Mouse (Mus musculus) left cerebral cortex, postnatal 10 days (tissue): ENCODE results near the gene Gm10320. TPM values are rescaled to one million over a fixed set of nuclear protein-coding genes. Genes with fewer than 3 reads are reported as not detected.
A peak's percentile ranks its signal among the peaks of the same experiment; 100 is the strongest.

Experiments used
- DNase-seq, 2 experiments: peaks; one replicate each; pipeline ENCODE4 v3.0.0; 2021 to 2022; ENCODE audit warnings: low spot score in 2 of 2, mixed read lengths in 1 of 2; ENCODE audit errors: extremely low spot score in 1 of 2
- intact Hi-C: fragments of 180-260 bp; cut with DNase I; formaldehyde crosslinking; loops from one replicate; pipeline ENCODE4 v1.15.1; 2025
- total RNA-seq, 2 experiments: library from RNA; stranded (reverse); gene quantifications; 2 replicates each; pipeline ENCODE4 v1.2.3; 2021

The Gm10320 gene
- total RNA-seq = not detected

DNA sequence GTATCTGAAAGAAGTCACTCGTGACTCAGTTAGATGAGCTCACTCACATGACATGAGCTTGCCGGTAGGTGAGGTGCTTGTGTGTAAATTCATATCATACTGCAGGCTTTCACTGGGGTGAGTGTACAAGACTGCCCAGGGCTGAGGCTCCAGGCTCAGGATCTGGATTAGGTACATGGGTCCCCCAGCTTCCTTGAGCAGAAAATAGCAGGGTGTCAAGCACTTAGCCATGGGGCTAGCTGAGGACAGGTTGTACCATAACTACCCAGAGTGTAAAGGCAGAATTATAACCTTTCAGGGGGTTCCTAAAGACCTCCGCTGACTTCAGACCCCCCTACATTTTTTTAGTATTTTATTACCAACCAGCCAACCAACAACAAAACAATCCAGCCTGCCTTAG lies at the start of gene Gm10320:
Gene Gm10320 (minus strand): TSS at position 93 of the 400 bp plus-strand sequence.
- DNase-seq = no peak
- intact Hi-C loops = no loop called here

DNA sequence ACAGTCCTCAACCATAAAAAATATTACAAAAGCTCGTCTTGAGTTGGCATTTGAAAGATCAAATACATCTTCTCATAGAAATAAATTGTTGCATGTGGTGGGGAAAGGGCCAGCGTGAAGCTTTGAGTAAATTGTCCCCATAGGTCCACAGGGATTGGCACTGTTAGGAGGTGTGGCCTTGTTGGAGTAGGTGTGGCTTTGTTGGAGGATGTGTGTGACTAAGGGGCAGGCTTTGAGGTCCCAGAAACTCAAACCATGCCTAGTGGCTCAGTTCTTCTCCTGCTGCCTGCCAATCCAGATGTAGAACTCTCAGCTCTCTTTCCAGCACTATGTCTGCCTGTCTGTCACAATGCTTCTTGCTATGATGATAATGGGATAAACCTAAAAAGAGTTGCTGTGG lies 49.8 kb upstream of the Gm10320 start:
- intact Hi-C loops = no loop called here
- DNase-seq = no peak

DNA sequence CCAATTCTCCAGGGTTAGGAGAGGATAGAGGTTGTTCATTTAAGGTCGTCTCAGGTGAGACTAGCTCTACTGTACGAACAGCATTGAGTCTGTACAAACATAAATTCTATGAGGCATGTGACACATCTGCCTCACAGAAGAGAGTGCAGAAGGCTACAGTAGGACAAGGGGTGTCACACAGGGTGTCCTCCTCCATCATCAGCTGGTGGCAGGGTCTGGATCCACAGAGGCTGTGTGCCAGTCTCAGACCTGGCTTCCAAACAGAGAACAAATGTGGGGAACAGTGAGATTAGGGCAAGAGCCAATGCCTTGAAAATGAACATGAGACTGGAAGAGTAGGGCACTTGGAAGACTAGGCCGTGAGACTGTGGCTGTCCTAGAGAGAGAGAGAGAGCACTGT lies 48.4 kb upstream of the Gm10320 start:
- intact Hi-C loops = no loop called here
- no peak for DNase-seq

DNA sequence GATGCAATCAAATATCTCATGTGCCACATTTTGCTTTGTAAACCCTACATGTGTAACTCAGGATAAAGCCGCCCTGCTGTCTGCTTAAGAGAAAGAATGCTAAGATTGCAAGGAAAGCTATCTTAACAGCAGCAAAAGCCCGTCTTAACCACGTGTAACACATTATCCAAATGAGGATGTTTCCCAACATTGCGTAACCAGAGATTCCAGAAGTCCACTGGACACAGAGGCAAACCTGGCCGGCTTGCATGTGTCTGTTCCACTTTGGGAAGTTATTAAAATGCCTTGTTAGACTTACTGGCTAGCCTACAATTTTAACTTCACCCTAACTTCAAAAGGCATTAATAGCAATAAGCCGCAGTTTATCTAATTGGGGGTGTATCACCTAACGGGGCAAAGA lies 47.5 kb upstream of the Gm10320 start:
- intact Hi-C loops = no loop called here
- DNase-seq = no peak

DNA sequence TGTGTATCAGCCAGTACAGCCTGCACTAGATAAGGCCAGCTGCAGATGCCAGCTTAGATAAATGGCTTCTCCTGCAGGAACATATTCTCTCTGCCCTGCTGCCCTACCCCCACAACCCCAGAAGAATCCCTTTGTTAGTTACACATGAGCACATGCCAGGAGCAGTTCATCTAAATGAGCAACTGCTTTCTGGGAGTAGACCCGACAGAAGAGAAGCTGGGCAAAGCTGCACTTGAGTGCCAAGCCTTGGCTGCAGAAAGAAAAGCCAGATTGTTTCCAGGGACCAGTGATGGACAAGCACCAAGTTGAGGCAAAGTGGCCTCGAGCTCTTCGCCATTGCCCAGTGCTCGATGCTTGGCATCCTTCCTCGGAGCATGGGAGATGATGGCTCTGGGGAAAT lies 46.8 kb upstream of the Gm10320 start:
- peak in 1 of 2 experiments; percentile 32 for DNase-seq
- intact Hi-C loops = no loop called here

DNA sequence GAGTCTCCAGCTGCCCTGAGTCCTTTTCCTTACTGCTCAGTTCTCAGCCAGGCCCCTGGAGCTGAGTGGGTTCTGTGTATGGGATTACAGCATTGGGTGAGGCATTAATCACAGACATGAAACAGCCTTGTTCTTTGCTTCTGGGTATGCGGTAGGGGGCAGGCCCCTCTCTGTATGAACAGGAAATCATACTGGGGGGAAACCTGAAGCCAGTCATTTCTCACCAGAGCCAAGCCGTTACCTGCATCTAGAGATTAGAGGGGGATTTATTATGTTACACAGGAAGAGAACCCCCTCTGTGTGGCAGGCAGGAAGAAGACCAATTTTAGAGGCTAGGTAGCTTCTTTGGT lies 43.1 kb upstream of the Gm10320 start:
- intact Hi-C loops = no loop called here
- DNase-seq = no peak

DNA sequence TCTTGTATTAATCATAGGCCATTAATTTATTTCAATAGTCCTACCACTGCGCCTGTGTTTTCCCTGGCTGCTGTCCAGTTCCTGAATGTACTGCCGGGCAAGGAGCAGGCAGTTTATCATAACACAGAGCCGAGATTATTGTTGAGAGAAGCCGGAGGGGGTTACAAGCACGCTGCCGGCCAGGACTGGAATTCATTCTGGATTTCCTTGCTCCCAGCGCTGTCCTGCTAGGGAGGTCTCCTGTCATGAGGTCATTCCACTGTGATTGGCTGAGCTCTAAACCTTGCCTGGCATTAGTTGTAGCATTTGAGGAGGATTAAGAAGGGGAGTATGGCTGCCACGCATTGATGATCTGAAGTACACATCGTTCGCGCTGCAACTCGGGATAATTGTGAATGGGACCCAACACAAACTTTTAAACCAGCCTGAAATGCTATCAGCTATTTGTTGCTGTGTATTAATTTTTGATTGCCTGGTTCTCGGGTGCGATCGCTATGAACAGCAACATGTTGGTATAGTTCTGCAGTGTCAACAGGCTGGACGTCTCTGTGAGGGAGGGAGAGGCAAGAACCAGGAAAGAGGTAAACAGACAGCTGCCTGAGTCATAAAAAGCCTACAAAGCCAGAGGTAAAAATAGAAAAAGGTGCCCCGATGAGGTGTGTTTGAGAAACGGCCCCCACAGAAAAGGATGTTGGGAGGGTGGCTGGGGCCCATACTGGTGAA lies 42.5 kb upstream of the Gm10320 start:
- DNase-seq = peak; percentile 23 to 83
- intact Hi-C loops = no loop called here

DNA sequence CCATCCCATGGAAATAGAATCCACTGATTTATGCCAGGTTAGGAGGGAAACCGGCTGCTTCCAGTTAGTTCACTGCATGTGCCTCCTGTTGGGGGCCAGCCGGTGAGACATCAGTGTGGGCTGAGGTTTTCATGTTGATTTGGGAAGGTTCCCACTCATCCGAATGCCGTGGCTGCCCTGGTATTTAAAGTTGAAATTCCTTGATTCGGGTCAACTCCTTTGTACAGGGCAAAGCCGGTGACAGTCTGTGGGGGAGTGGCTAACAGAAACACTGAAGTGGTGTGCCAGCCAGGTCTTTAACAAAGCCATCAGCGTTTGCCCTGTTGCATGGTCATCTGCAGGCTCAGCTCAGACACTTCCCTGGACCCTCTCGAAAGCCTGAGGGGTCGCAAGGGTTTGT lies 41.6 kb upstream of the Gm10320 start:
- intact Hi-C loops = no loop called here
- no peak for DNase-seq

DNA sequence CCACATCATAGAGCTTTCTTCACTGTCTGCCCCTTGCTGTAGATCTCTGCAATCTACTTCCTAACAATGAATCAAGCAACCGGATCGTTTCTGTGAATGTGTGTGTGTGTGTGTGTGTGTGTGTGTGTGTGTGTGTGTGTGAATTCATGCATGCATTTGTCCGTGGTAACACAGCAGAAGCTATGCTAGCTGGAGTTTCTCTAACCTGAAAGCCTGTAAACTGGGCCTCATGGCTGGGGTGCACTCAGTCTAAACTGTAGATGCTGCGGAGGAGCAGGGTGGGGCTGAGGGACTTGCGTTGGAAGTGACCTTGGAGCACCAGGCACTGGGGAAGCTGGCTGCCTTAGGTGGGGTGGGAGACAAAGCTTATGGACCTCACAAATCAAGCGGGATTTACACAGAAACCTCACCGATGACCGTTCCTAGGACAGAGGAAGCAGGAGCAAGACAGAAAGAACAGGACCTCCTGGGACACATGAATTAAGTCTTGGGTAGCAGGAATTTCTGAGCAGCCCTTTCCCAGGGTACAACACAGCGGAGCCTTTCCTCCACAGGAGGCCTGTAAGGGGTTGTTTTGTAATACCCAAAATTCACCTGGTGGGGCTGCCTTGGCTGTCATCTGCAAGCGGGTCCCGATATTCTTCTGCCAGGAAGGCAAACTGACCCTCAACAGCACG lies 41.0 kb upstream of the Gm10320 start:
- DNase-seq = no peak

DNA sequence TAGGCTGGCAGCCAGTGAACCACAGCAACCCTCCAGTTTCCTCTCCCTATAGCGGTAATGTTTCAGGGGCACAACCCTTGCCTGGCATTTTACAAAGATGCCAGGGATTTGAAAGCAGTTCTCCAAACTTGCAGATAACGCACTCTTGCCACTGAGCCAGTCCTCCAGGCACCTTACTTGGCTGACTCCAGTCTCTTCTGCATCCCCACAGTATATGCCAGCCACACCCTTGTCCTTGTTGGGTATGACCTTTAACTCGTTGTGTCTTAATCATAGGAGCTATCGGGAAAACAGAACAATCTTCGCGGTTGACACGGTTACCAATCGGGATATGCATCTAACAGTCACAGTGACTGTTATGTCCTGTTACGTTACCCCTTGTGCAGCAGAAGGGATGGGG lies 40.2 kb upstream of the Gm10320 start:
- intact Hi-C loops = no loop called here
- DNase-seq = no peak

More for the DNA sequence above, 41.0 kb upstream of the Gm10320 start:
- intact Hi-C loops = no loop called here

DNA sequence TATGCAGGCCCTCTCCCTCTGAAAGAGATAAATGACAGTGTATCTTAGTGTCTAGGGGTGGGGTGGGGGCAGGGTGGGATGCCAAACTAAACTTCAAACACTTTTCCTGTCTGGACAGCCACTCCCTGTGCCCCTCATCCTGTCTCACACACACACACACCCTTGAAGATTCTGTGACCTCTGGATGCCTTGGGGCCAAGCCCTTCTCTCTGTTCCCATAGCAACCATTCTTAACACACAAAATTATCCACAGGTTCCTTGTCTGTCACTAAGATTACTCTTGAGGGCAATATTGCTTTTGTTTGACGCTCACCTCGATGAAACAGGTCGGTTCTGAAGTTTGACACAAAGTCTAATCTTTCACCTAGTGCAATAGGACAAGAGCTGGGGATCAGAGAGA lies 39.5 kb upstream of the Gm10320 start:
- DNase-seq = no peak
- intact Hi-C loops = no loop called here

DNA sequence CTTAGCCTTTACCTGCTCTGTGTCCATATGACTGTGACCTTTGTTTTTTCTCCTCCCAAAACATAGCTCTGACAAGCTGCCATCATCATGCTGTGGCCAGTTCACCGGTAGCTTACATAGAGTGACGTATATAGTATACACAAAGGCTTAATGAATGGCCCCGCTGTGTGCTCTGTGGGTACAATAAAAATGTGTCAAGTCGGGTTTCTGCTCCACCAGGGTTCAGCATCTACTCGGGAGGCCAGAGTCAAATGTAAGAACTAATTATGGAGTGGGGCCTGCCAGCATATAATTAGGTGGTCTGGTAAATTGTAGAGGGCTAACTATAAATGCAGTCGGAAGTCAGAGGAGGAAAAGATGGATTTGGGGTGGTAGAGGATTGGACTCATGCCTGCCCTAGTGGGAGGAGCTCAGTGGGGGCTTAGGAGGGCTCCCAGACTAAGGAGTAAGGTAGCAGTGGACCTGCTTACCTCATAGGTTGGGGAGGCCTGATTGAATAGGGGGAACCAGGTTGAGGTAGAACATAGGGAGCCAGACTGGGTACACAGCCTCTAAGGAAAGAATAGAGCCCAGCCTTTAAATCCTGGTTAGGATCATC lies 32.0 kb upstream of the Gm10320 start:
- intact Hi-C loops = no loop called here
- peak in 1 of 2 experiments; percentile 1 for DNase-seq

DNA sequence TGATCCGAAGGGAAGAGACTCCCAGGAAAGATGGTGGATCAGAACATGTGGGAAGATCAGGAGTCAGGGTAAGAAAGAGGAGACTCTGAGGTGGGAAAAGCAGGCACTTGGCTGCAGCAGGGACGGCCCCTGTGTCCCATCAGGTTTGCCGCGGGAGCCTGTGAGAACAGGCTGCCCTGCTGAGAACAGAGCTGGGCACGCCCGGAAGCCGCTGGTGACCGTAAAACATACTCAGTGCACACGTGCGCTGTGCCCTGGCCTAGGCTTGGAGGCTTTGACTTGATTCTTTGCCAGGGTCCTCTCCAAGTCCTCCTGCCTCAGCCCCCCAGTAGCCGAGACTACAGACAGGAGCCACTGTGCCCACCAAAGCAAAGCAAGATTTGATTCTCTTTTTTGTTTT lies 26.5 kb upstream of the Gm10320 start:
- intact Hi-C loops = no loop called here
- DNase-seq = peak in 1 of 2 experiments; percentile 19

DNA sequence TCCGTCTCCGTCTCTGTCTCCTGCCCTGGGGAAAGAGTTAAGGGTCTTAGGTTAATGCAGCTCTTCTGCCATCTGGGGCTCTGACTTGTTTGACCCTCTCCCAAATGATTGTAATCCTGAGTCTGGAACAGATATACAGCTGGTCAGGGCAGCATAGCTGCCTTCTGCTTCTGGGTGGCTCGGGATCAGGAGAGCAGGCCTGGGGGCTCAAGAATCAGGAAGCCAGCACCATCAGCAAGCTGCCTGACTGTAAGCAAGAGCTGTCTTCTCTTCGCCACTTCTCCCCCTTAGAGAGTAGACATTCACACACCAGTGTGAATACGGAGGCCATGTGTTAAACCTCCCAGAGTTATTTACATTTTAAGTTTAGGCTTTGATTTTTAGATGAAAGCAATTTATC lies 25.9 kb upstream of the Gm10320 start:
- intact Hi-C loops = no loop called here
- DNase-seq = peak in 1 of 2 experiments; percentile 6

DNA sequence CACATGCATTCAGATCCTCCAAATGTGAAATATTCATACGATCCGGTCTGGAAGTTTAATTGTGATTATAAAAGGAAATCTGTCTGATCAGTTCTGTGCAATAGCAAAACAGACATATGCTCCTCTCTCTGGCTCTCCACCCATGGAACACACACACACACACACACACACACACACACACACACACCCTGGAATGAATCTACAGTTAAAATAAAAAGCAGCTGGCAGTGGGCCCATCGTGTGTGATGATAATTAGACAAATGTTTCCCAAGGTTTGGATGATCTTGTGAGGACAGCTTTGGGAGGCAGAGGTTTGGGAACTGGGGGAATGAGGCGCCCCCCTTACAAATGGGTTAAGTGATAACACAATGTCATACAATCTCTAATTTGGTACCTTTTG lies 25.2 kb upstream of the Gm10320 start:
- peak in 1 of 2 experiments; percentile 31 for DNase-seq
- intact Hi-C loops = no loop called here

DNA sequence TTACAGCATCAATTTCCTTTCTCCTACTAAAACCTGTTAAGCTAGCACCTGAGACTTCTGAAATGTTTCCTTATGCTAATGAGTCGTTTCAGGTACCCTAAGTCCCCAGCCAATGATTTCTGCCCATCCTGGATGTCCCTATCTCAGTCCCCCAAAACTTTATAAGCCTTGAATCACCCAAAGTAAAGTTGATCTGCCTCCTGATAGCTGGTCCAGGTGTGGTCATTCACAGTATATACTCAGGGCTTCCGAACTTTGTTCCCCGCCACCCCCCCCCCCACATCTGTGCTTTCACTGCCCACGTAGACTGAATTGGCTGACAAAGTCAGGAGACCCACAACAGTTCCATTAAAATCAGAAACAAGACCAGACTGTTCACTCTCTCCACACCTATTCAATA lies 20.3 kb upstream of the Gm10320 start:
- DNase-seq = no peak
- intact Hi-C loops = no loop called here

DNA sequence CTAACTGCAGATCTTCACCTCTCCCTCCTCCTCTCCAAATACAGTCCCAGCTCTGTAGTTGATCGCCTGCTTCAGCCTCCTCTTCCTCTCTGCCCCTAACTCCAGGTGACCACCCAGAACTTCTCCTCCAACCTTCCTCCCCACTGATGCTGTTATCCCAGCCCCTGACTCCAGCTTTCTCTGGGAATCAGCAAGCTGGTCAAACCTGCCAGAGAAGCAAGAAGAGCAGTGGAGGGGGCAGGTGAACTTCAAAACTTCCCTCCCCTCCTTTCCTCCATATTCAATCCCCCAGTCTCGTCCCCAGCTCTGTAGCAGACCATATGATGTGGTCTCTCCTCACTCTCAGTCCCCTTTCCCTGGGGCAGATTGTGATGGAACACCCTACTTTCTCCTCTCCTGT lies 15.9 kb upstream of the Gm10320 start:
- no peak for DNase-seq

DNA sequence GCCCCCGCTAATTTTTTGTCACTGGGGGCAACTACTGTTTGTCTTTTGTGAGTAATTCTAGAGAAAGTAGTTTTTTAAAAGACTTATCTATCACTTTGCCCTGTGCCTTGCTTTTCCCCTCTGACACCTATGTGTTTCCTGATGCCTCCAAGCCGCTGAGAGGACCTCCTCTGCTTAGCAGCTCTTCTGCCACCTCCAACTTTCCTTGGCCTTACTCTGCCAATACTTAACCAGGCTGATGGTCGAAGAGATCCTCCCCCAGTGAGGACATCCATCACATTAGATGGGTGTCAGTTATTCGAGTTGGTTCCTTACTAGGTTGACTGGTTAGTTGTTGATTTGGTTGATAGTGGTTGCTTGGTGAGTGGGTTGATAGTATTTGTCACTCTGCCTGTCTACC lies 14.7 kb upstream of the Gm10320 start:
- intact Hi-C loops = no loop called here

More for the DNA sequence above, 15.9 kb upstream of the Gm10320 start:
- intact Hi-C loops = no loop called here

DNA sequence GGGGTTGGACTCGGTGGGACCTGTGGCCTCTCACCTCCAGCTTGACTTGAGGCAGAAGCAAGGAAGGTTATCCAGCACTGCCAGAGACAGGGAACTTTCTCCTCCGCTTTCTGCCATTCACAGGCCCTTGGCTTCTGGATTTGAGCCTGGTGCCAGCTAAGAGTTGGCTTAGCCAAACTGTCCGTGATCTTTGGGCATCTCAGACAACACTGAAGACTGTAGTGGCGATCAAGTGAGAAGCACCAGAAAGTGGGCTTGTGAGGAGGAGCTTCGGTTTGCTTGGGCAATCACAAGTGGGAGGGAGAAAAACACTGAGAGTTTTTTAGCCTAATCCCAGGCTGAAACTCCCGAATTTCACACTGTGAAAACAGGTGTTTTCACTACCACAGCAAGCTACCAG lies 14.2 kb upstream of the Gm10320 start:
- intact Hi-C loops = loop anchor here (2.0 kb wide), 1 partner anchor 149 kb away; no protein-coding TSS in a partner anchor
- DNase-seq = no peak

More for the DNA sequence above, 14.7 kb upstream of the Gm10320 start:
- DNase-seq = no peak

DNA sequence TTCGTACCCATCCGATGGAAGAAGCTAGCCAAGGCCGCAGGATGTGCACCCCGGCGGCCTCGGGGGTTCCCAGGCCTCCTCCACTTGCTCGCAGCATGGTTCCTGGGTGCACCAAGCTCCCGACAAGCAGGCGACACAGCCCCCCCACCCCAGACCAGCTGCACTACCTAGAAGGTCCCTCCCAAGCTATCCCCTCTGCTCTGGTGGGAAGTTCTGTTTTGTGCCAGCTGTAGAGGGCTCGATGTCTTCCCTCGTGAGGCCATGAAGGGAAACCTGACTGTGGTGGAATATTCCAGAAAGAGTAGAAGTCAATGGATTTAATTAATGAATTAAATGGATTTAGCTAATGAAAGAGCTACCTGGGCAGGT lies 13.7 kb upstream of the Gm10320 start:
- intact Hi-C loops = loop anchor here (2.0 kb wide), 1 partner anchor 149 kb away; no protein-coding TSS in a partner anchor

More for the DNA sequence above, 13.7 kb upstream of the Gm10320 start:
- DNase-seq = no peak
